Mouse (Mus musculus) bone marrow, adult 2 months (tissue): ENCODE results near the gene Atg4d. TPM values are rescaled to one million over a fixed set of nuclear protein-coding genes. Genes with fewer than 3 reads are reported as not detected.

Experiments
- H3K27ac ChIP-seq: fragments of 200-500 bp; 2 replicates; pipeline ENCODE4 v1.5.1; 2012; ENCODE audit warnings: low read depth, mild to moderate bottlenecking, control low read depth, inconsistent platforms, low read length; ENCODE audit not compliant: control insufficient read depth, poor library complexity, insufficient read depth
- H3K4me1 ChIP-seq: fragments of 200-500 bp; 2 replicates; pipeline ENCODE4 v1.6.1; 2011; ENCODE audit warnings: low read length; ENCODE audit not compliant: control insufficient read depth, insufficient read depth
- H3K4me3 ChIP-seq: fragments of 200-500 bp; replicated peaks from 2 replicates; pipeline ENCODE3; 2011; ENCODE audit warnings: mild to moderate bottlenecking, low read depth, low read length, control low read depth; ENCODE audit not compliant: control insufficient read depth
- CTCF ChIP-seq: fragments of 200-500 bp; IDR thresholded peaks from 2 replicates; pipeline ENCODE4 v1.5.1; 2011; ENCODE audit warnings: low read length, control low read depth; ENCODE audit not compliant: control insufficient read depth, insufficient read depth
- POLR2A ChIP-seq: fragments of 200-500 bp; IDR thresholded peaks from 2 replicates; pipeline ENCODE4 v1.6.1; 2011; ENCODE audit warnings: low read depth, mild to moderate bottlenecking, control low read depth, low read length, borderline replicate concordance; ENCODE audit not compliant: control insufficient read depth
- WGBS: fragments of 180-500 bp; shearing (Covaris S2); methylation state at CpG from one replicate; pipeline ENCODE4 v1.1.7; 2018; 5-methylcytosine and 5-hydroxymethylcytosine counted together
- polyA plus RNA-seq: library from polyadenylated mRNA; stranded (reverse); fragments of >200 nt; gene quantifications from 2 replicates; pipeline ENCODE4 v1.2.4, GENCODE M21; 2011; ENCODE audit warnings: low replicate concordance; ENCODE audit not compliant: missing spikeins, insufficient read depth, insufficient read length

Atg4d gene
- polyA plus RNA-seq, 1 experiment, result 74.7 TPM

DNA sequence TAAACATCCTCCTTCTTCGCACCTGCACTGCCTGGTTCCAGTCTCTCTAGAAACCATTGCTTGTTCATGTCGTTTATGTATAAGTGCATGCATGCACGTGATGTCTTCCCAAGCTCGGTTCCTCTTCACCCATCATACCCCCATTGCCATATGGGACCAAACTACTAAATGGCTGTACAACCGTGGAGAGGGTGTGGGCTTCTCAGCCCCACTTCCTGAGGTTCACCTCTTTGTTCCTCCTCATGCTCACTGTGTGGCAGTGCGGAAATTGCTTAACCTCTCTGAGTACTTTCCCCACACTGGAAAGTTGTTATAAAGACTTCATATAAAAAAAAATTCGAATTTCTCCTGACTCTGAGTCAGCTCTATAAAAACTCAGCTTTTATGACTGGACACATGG lies 51.6 kb downstream of the Atg4d start:
- H3K27ac ChIP-seq, result peak overlapping the region; percentile 56
- H3K4me1 ChIP-seq, result peaks cover 7% of the 10 kb centered on the region; the same call in 1 of the 2 replicates
- TF ChIP-seq POLR2A, result no peak
- TF ChIP-seq CTCF, result no peak
- peak overlapping the region; percentile 0 for H3K4me3 ChIP-seq
- 20% methylated on average over 7 of the region's 7 CpGs for WGBS

DNA sequence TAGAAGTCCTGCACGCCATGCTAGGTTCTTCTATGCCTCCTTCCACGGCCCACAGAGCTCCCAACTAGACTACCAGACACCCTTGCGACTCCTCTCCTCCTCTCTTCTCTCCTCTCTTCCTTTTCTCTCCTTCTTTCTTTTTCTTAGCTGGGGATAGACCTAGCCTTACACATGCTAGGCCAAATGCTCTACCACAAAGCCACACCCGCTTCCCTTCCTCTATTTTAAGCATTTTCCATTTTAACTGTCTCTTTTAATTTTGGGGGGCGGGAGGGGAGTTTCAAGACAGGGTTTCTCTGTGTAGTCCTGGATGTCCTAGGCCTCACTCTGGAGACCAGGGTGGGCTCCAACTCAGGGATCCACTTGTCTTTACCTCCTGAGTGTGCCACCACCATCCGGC lies 53.7 kb downstream of the Atg4d start:
- 29% methylated on average over 6 of the region's 6 CpGs for WGBS
- H3K4me3 ChIP-seq, result no peak overlapping the region
- H3K27ac ChIP-seq, result peak overlapping the region; percentile 26
- peaks cover 10% of the 10 kb centered on the region; the same call in 1 of the 2 replicates for H3K4me1 ChIP-seq
- no peak for TF ChIP-seq POLR2A
- no peak for TF ChIP-seq CTCF

DNA sequence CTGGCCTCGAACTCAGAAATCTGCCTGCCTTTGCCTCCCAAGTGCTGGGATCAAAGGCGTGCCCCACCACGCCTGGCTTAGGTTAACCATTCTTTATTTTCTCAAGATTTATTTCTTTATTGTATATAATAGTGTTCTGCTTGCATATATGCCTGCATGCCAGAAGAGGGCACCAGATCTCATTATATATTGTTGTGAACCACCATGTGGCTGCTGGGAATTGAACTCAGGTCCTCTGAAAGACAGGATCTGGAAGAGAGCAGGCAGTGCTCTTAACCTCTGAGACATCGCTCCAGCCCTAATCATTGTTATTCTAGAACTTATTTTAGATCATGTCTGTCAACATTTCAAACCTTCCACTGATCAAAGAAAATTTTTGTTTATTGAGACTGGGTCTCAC lies 54.4 kb downstream of the Atg4d start:
- TF ChIP-seq CTCF (no peak), POLR2A (no peak)
- H3K4me3 ChIP-seq, result no peak overlapping the region
- no peak overlapping the region for H3K27ac ChIP-seq
- 89% methylated on average over 4 of the region's 4 CpGs for WGBS
- peaks cover 12% of the 10 kb centered on the region; the same call in 1 of the 2 replicates for H3K4me1 ChIP-seq

DNA sequence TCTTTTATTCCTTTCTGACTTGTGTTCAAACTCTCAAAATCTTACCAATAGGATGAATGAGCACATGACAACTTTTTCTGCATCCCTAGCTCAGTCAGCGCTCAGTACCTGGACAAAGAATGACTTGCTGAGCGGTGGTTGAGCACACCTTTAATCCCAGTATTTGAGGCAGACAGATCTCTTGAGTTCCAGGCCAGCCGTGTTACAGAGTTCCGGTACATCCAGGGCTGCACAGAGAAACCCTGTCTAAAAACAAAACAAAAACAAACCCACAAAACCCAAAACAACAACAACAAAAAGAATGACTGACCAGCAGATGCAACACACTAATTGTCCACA lies 55.2 kb downstream of the Atg4d start:
- no peak for TF ChIP-seq CTCF
- no peak for TF ChIP-seq POLR2A
- peaks cover 13% of the 10 kb centered on the region; the same call in 1 of the 2 replicates for H3K4me1 ChIP-seq
- peak overlapping the region; percentile 85 for H3K27ac ChIP-seq
- WGBS, result 19% methylated on average over 4 of the region's 4 CpGs
- peak overlapping the region; percentile 97 for H3K4me3 ChIP-seq

DNA sequence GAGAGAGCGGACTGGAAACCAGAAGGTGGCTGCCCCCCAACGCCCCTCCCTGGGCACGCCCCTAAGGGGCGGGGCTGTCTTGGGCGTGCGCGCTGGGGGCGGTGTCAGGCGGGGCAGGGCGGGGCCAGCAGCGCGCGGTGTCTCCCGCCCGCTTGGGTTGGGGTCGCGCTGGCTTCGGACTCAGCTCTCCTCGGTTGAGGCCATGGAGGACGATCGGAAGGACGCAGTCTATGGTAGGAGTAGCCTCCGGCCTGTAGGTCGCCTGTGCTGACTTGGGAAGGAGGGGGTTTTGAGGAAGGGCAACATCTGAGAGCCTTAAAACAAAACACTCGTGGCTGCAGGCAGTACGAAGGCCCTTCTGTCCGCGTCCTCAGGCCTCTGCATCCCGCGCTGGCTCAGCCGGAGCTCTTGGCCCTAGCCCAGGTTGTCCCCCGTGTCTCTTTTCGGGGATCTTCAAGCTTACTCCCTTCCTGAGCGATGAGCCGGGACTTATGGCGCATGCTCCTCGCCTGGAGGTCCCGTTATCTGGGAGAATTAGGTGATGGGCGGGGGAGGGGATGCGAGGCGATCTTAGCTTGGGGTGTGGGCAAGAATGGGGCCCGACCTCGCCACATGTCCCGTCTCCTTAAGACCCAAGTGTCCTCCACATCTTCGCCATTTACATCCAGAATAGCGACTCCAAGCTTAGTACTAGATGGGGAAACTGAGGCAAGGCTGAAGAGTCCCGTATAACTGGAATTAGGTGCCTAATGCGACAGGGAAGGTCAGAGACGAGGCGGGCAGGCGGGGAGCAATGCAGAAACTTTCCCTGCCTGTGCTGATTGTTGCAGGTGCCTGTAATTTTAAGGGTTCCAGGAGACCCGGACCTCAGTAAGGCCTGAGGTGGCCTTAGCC lies 55.8 kb downstream of the Atg4d start, which contains the start of gene Slc44a2:
Gene Slc44a2 (plus strand): TSS at position 80 of the 894 bp plus-strand sequence.
- peak; percentile 54; the same call in 1 of the 2 replicates for TF ChIP-seq POLR2A
- TF ChIP-seq CTCF, result no peak
- peaks cover 13% of the 10 kb centered on the region; the same call in 1 of the 2 replicates for H3K4me1 ChIP-seq
- WGBS, result under 1% methylated on average over 52 of the region's 52 CpGs
- H3K27ac ChIP-seq, result peak within 1 kb of the TSS; percentile 85
- H3K4me3 ChIP-seq, result peak within 1 kb of the TSS; percentile 97

DNA sequence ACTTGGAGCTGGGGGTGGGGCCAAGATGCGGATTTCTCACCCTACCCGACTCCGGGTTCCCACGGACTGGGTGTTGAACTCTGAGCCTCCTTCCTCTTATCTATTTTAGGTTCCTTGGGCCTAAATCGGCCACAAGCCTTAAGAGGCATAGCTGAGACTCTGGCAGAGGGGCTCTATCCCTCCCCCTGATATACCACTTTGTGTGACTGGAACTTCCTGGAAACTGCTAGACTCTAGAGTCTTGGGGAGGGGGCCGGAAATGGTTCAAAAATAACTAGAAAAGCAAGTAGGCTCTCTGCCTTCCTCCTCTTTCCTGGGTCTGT lies 56.4 kb downstream of the Atg4d start:
- TF ChIP-seq CTCF, result no peak
- TF ChIP-seq POLR2A, result no peak
- 0% methylated on average over 6 of the region's 6 CpGs for WGBS
- Histone ChIP-seq H3K4me3 (peak overlapping the region; percentile 97), H3K27ac (peak overlapping the region; percentile 85), H3K4me1 (peaks cover 14% of the 10 kb centered on the region; the same call in 1 of the 2 replicates)

DNA sequence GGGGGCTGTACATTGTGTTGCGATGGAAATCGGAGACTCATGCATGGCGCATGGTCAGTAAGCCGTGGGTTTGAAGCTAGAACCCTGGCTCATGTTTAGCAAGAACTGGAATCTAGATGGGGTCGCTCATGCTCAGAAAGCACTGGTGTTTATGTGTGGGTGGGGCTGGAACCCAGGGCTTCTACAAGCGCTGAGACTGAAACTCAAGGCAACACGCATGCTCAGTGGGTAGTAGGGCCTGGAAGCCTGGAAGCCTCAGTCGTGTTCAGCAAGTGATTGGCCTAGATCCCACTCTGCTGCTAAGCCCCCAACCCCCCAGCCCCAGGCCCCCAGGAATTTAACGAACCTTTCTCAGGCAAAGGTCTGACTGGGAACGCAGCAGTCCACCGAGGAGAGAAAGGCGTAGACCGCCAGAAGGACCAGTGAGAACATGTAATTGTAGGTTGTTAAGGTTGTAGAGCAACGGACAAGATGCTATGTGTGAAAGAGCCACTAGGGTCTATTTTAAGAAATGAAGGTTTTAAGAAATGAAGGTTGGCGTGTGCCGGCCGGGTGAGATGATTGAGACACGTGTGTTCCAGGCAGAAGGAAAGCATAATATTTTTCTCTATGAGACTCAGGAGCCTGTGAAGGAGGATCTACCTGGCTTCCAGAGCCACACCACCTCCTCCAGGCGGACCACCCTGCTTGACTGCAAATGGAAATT lies 57.3 kb downstream of the Atg4d start:
- H3K27ac ChIP-seq, result peak overlapping the region; percentile 85
- 33% methylated on average over 19 of the region's 19 CpGs for WGBS
- H3K4me1 ChIP-seq, result peaks cover 13% of the 10 kb centered on the region
- TF ChIP-seq CTCF (no peak), POLR2A (no peak)
- peak overlapping the region; percentile 97 for H3K4me3 ChIP-seq

DNA sequence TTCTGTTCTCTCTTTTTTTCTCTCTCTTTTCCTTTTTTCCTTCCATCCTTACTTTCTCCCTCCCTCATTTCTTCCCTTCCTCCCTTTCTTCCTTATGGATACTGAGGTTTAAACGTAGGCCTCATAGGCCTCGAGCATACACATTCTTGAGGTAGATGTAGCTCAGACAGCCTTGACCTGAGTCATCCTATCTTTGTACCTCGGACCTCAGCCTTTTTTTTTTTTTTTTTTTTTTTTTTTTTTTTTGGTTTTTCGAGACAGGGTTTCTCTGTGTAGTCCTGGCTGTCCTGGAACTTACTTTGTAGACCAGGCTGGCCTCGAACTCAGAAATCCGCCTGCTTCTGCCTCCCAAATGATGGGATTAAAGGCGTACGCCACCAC lies 57.8 kb downstream of the Atg4d start:
- Histone ChIP-seq H3K4me3 (peak overlapping the region; percentile 97), H3K27ac (peak overlapping the region; percentile 38; the same call in 1 of the 2 replicates), H3K4me1 (peaks cover 16% of the 10 kb centered on the region)
- WGBS, result 65% methylated on average over 8 of the region's 8 CpGs

DNA sequence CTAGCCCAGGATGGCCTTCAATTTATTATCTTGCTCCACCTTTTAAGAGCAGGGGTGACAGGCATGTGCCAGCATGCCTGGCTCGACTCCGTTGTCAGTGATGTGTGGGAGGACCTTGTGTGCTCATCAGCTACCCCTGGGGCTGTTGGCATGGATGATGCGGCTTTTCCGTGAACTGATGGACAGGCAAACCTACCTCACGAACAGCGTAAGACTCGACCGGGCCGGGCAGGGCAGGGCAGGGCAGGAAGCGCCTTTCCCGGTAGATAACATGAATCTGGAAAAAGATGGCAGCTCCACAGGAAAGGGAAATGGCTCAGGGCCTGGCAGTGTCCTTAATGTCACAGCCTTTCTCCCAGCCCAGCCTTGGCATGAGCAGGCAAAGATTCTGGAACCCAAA lies 59.2 kb downstream of the Atg4d start:
- Histone ChIP-seq H3K27ac (no peak overlapping the region), H3K4me3 (no peak overlapping the region), H3K4me1 (peaks cover 18% of the 10 kb centered on the region)
- TF ChIP-seq POLR2A (no peak), CTCF (no peak)
- WGBS, result 69% methylated on average over 11 of the region's 11 CpGs

Other genes with a start within 250 kb of the Atg4d start
- gene Icam1, start 249.3 kb upstream of the Atg4d start, polyA plus RNA-seq, result 4.4 and 15.3 TPM in 2 replicates
- 31.6 and 34.0 TPM in 2 replicates for gene Icam4, start 235.9 kb upstream of the Atg4d start, polyA plus RNA-seq
- gene Icam5, start 233.2 kb upstream of the Atg4d start, polyA plus RNA-seq, result 1.5 and 1.7 TPM in 2 replicates
- gene Zglp1, start 198.2 kb upstream of the Atg4d start, polyA plus RNA-seq, result not detected in 2 replicates
- 1.7 TPM in 1 of 2 replicates, not detected in the other for gene Gm49373, start 192.2 kb upstream of the Atg4d start, polyA plus RNA-seq
- gene Fdx1l, start 191.7 kb upstream of the Atg4d start, polyA plus RNA-seq, result 15.2 and 41.9 TPM in 2 replicates
- gene Gm38431, start 173.3 kb upstream of the Atg4d start, polyA plus RNA-seq, result 2.5 and 4.9 TPM in 2 replicates
- gene Raver1, start 173.3 kb upstream of the Atg4d start, polyA plus RNA-seq, result 9.6 and 20.5 TPM in 2 replicates
- 15.0 and 27.9 TPM in 2 replicates for gene Tyk2, start 134.1 kb upstream of the Atg4d start, polyA plus RNA-seq
- 29.6 and 51.1 TPM in 2 replicates for gene Cdc37, start 115.3 kb upstream of the Atg4d start, polyA plus RNA-seq
- 6.5 and 7.9 TPM in 2 replicates for gene Pde4a, start 99.6 kb upstream of the Atg4d start, polyA plus RNA-seq
- 24.7 and 35.1 TPM in 2 replicates for gene Keap1, start 25.9 kb upstream of the Atg4d start, polyA plus RNA-seq
- gene S1pr5, start 16.9 kb upstream of the Atg4d start, polyA plus RNA-seq, result 0.65 and 1.00 TPM in 2 replicates
- 50.1 and 105 TPM in 2 replicates for gene Kri1, start 22.7 kb downstream of the Atg4d start, polyA plus RNA-seq
- 84.1 and 99.0 TPM in 2 replicates for gene Cdkn2d, start 26.1 kb downstream of the Atg4d start, polyA plus RNA-seq
- 1.8 TPM in 1 of 2 replicates, not detected in the other for gene Ap1m2, start 47.0 kb downstream of the Atg4d start, polyA plus RNA-seq
- 57.3 and 106 TPM in 2 replicates for gene Slc44a2, start 55.4 kb downstream of the Atg4d start, polyA plus RNA-seq
- 24.2 and 40.1 TPM in 2 replicates for gene Ilf3, start 102.6 kb downstream of the Atg4d start, polyA plus RNA-seq
- 24.8 and 56.3 TPM in 2 replicates for gene Qtrt1, start 146.5 kb downstream of the Atg4d start, polyA plus RNA-seq
- 86.9 and 130 TPM in 2 replicates for gene Dnm2, start 159.6 kb downstream of the Atg4d start, polyA plus RNA-seq
- gene Tmed1, start 245.0 kb downstream of the Atg4d start, polyA plus RNA-seq, result 6.7 and 7.6 TPM in 2 replicates